9 mouse cellular contexts compared by ENCODE assay signal in the genomic region with DNA sequence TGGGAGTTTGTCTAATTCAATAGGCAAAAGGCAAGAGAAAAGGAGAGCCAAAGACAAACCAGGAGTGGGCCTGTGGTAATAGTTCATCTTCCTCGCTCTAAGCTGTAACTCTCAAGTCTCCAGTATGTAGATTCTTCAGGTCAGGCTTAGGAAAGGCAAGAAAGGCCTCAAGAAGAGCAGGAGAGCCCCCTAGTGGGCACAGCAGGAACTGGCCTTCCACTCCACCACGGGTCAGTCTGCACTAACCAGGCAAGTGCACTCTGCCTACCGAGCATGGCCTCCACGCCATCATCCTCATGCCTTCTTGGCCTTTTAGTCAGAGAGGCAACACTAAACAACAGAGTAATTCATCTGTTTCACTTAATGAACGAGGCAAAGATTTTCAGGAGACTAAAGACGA. TPM values are rescaled to one million over a fixed set of nuclear protein-coding genes. Genes with fewer than 3 reads are reported as not detected.
A peak's percentile ranks its signal among the peaks of the same experiment; 100 is the strongest.
DNase-seq lines count a peak whose midpoint lies in the region; ATAC-seq and TF ChIP-seq lines count a peak whose summit lies in the region.
"Had no signal": no experiment of that assay in that cellular context is flagged by ENCODE, and none has a peak within 500 bp of the region (broad histone marks: within the 10 kb centered on the region; RNA-seq: fewer than 3 reads in every experiment).

No protein-coding gene starts in this region.

- peak; percentile 77; the same call in 1 of the 2 replicates for ATAC-seq in forebrain, embryonic 13.5 days
- ATAC-seq in hindbrain, embryonic 12.5 days (ENCODE audit: low FRiP score), result peak; percentile 61; the same call in 1 of the 2 replicates

- in situ Hi-C loops in ES-E14 (cut with MboI; ENCODE audit: low sequenced_read_pairs in 2 of 2, unreplicated experiment in 2 of 2), result no loop called here

- H3K4me3 ChIP-seq in ES-E14 (ENCODE audit: insufficient read depth in 1 of 2, low read depth in 1 of 2, low read length in 2 of 2, poor library complexity in 1 of 2, severe bottlenecking in 1 of 2), result no peak overlapping the region
- H3K4me3 ChIP-seq in forebrain, embryonic 13.5 days, result no peak overlapping the region
- no peak overlapping the region for H3K4me3 ChIP-seq in hindbrain, embryonic 12.5 days
- H3K4me3 ChIP-seq: limb, embryonic 15.5 days had no signal

- no peak overlapping the region for H3K9ac ChIP-seq in ES-E14 (ENCODE audit: insufficient read depth, low read depth, low read length, poor library complexity, severe bottlenecking)
- no peak overlapping the region for H3K9ac ChIP-seq in forebrain, embryonic 13.5 days
- no peak overlapping the region for H3K9ac ChIP-seq in hindbrain, embryonic 12.5 days
- H3K9ac ChIP-seq: limb, embryonic 15.5 days had no signal

- H3K9me3 ChIP-seq in ES-E14 (ENCODE audit: control insufficient read depth, insufficient read depth, low read depth, low read length), result no peaks in the 10 kb centered on the region
- no peaks in the 10 kb centered on the region for H3K9me3 ChIP-seq in forebrain, embryonic 13.5 days (replicated peaks)
- no peaks in the 10 kb centered on the region for H3K9me3 ChIP-seq in hindbrain, embryonic 12.5 days (replicated peaks)
- H3K9me3 ChIP-seq: limb, embryonic 15.5 days had no signal

- no peak overlapping the region for H3K27ac ChIP-seq in ES-E14 (ENCODE audit: insufficient read depth, low read depth, low read length, poor library complexity, severe bottlenecking)
- no peak overlapping the region for H3K27ac ChIP-seq in forebrain, embryonic 13.5 days
- no peak overlapping the region for H3K27ac ChIP-seq in hindbrain, embryonic 12.5 days
- H3K27ac ChIP-seq: limb, embryonic 15.5 days had no signal

- peak; percentile 82 for DNase-seq in ES-E14 (ENCODE audit: low read depth, low spot score)
- DNase-seq in c-Kit-positive CD71-negative TER-119-negative erythroid progenitor cells, embryonic 14.5 days (ENCODE audit: low read depth), result peak; percentile 56
- peak; percentile 78 to 85 for DNase-seq in layer of hippocampus, postnatal 10 days (ENCODE audit: low spot score in 2 of 2)
- peak; percentile 79 for DNase-seq in lung, postnatal 10 days
- peak; percentile 39 for DNase-seq in retina, adult 2 months (ENCODE audit: low read depth, low spot score)
- peak; percentile 83 for DNase-seq in thymus, postnatal 25 days

- no peaks in the 10 kb centered on the region for H3K36me3 ChIP-seq in ES-E14 (ENCODE audit: control insufficient read depth, insufficient read depth, low read length, poor library complexity, severe bottlenecking)
- peaks cover 75% of the 10 kb centered on the region for H3K36me3 ChIP-seq in forebrain, embryonic 13.5 days (ENCODE audit: poor library complexity, severe bottlenecking)
- H3K36me3 ChIP-seq in hindbrain, embryonic 12.5 days, result peaks cover 63% of the 10 kb centered on the region

- no peak overlapping the region for H3K4me2 ChIP-seq in forebrain, embryonic 13.5 days
- H3K4me2 ChIP-seq in hindbrain, embryonic 12.5 days (replicated peaks), result no peak overlapping the region
- H3K4me2 ChIP-seq: limb, embryonic 15.5 days had no signal

- WGBS in forebrain, embryonic 13.5 days, result 38% methylated on average over 6 of the region's 6 CpGs
- 41% methylated on average over 6 of the region's 6 CpGs for WGBS in hindbrain, embryonic 12.5 days

- no peaks in the 10 kb centered on the region for H3K27me3 ChIP-seq in forebrain, embryonic 13.5 days
- H3K27me3 ChIP-seq in hindbrain, embryonic 12.5 days, result no peaks in the 10 kb centered on the region
- H3K27me3 ChIP-seq: limb, embryonic 15.5 days had no signal

- H3K4me1 ChIP-seq in ES-E14 (ENCODE audit: control insufficient read depth in 2 of 2, insufficient read depth in 2 of 2, low read length in 2 of 2, poor library complexity in 1 of 2), result no peaks in the 10 kb centered on the region
- H3K4me1 ChIP-seq in forebrain, embryonic 13.5 days, result no peaks in the 10 kb centered on the region
- H3K4me1 ChIP-seq in hindbrain, embryonic 12.5 days, result no peaks in the 10 kb centered on the region
- H3K4me1 ChIP-seq: limb, embryonic 15.5 days had no signal

TF ChIP-seq in ES-E14, 5 proteins besides CTCF, POLR2A, EP300 and RAD21:
- TF ChIP-seq ZNF384 (IDR thresholded peaks at IDR 0.05; ENCODE audit: low read depth, low read length), result no peak
- no peak for TF ChIP-seq CHD2 (IDR thresholded peaks at IDR 0.05; ENCODE audit: low read depth, low read length)
- TF ChIP-seq MAFK (IDR thresholded peaks at IDR 0.05; ENCODE audit: insufficient read depth, low read depth, low read length), result no peak
- no peak for TF ChIP-seq HCFC1 (IDR thresholded peaks at IDR 0.05; ENCODE audit: borderline replicate concordance, insufficient read depth, low read length)
- TF ChIP-seq ZC3H11A (IDR thresholded peaks at IDR 0.05; ENCODE audit: borderline replicate concordance, low read depth, low read length), result peak; percentile 75; the same call in 1 of the 2 replicates

RNA-seq across cellular contexts. Expression of a gene that starts 23.3 kb away (rescaled TPM):
- total RNA-seq in ES-E14 (2012; rRNA removed), result 8.0 and 11.0 TPM in 2 replicates
- polyA plus RNA-seq in forebrain, embryonic 13.5 days (2015; fragmentation: Nextera tagmentation; extraction: Ambion mirVana), result 3.4 and 4.2 TPM in 2 replicates
- 3.2 and 3.5 TPM in 2 replicates for polyA plus RNA-seq in hindbrain, embryonic 12.5 days (2016; fragmentation: Nextera tagmentation; extraction: Ambion mirVana)
- 10 to 100 TPM; 11.9 to 15.7 TPM for total RNA-seq in layer of hippocampus, postnatal 10 days (2021)
